ENCODE assay signal across 16 mouse cellular contexts in genomic region chr11:90586203-90586602, GRCm38 (mm10). TPM values are rescaled to one million over a fixed set of nuclear protein-coding genes. Genes with fewer than 3 reads are reported as not detected.
DNase-seq lines count a peak whose midpoint lies in the region; ATAC-seq lines count a peak whose summit lies in the region.
"Had no signal": no experiment of that assay in that cellular context is flagged by ENCODE, and none has a peak within 500 bp of the region (broad histone marks: within the 10 kb centered on the region; RNA-seq: fewer than 3 reads in every experiment).

No protein-coding gene starts in this region.

- H3K27ac ChIP-seq in heart, embryonic 10.5 days = no peak overlapping the region
- H3K27ac ChIP-seq: embryonic facial prominence, embryonic 12.5 days; heart, embryonic 13.5 days; intestine, embryonic 15.5 days; stomach, postnatal 0 days had no signal

- intact Hi-C loops in left cerebral cortex, postnatal 14 days (cut with DNase I) = no loop called here

- H3K4me1 ChIP-seq in heart, embryonic 10.5 days = no peaks in the 10 kb centered on the region
- H3K4me1 ChIP-seq: embryonic facial prominence, embryonic 12.5 days; heart, embryonic 13.5 days; intestine, embryonic 15.5 days had no signal

- H3K36me3 ChIP-seq in heart, embryonic 10.5 days = peaks cover 38% of the 10 kb centered on the region
- H3K36me3 ChIP-seq: intestine, embryonic 15.5 days had no signal

- 79% methylated on average over 8 of the region's 8 CpGs for WGBS in heart, embryonic 10.5 days

- H3K27me3 ChIP-seq in heart, embryonic 10.5 days (ENCODE audit: insufficient read depth, poor library complexity, severe bottlenecking) = no peaks in the 10 kb centered on the region
- H3K27me3 ChIP-seq: embryonic facial prominence, embryonic 12.5 days; heart, embryonic 13.5 days; intestine, embryonic 15.5 days had no signal

- peak; percentile 94 to 97 for ATAC-seq in hematopoietic stem cell, adult 5-6 weeks (replicated peaks in 1 of 2; ENCODE audit: insufficient read depth in 1 of 2, low FRiP score in 2 of 2, low TSS enrichment in 1 of 2, low read depth in 1 of 2, poor library complexity in 2 of 2, severe bottlenecking in 2 of 2)
- peak; percentile 84 for ATAC-seq in megakaryocyte, adult 5-6 weeks (ENCODE audit: poor library complexity, severe bottlenecking)
- ATAC-seq in frontal cortex, adult (ENCODE audit: low TSS enrichment) = no peak; the same call in 1 of the 2 replicates
- ATAC-seq: forebrain, embryonic 14.5 days; intestine, embryonic 15.5 days had no signal

- no peak overlapping the region for H3K4me3 ChIP-seq in heart, embryonic 10.5 days
- H3K4me3 ChIP-seq: embryonic facial prominence, embryonic 12.5 days; heart, embryonic 13.5 days; intestine, embryonic 15.5 days had no signal

- H3K9me3 ChIP-seq in heart, embryonic 10.5 days = no peaks in the 10 kb centered on the region
- H3K9me3 ChIP-seq: heart, embryonic 13.5 days; intestine, embryonic 15.5 days had no signal

- peak; percentile 41 to 61 for DNase-seq in heart, adult 9 months (ENCODE audit: low spot score in 2 of 2)
- no peak for DNase-seq in heart, embryonic 10.5 days (ENCODE audit: low spot score)
- peak; percentile 69 for DNase-seq in adrenal gland, postnatal 14 days
- DNase-seq in left cerebral cortex, postnatal 14 days (ENCODE audit: low spot score in 2 of 2) = no peak
- DNase-seq in kidney, postnatal 25 days = no peak
- DNase-seq: cerebellum, adult 8-10 months; left cerebral cortex, postnatal 4 days; right cerebral cortex, adult 18-20 months had no signal

RNA-seq across cellular contexts. Expression of gene Stxbp4, which starts 51.7 kb away (rescaled TPM):
- 16.6 and 25.3 TPM in 2 replicates for polyA plus RNA-seq in heart, embryonic 10.5 days (2016; fragmentation: Nextera tagmentation; extraction: Ambion mirVana)
- 7.4 and 8.7 TPM in 2 replicates for total RNA-seq in adrenal gland, postnatal 14 days (2021)
- 27.6 and 32.4 TPM in 2 replicates for total RNA-seq in hematopoietic stem cell, adult 5-6 weeks (2017)
- 1.7 and 2.6 TPM in 2 replicates for total RNA-seq in megakaryocyte, adult 5-6 weeks (2015)
- total RNA-seq in megakaryocyte, adult 5-6 weeks (2017) = 0.95 and 1.1 TPM in 2 replicates
- 10 to 100 TPM in 1 of 2 experiments, 1 to 10 TPM in 1; 8.8 to 10.4 TPM for total RNA-seq in left cerebral cortex, postnatal 14 days (2021)

RNA-seq across cellular contexts. Expression of gene Cox11, which starts 51.8 kb away (rescaled TPM):
- 39.4 and 48.3 TPM in 2 replicates for polyA plus RNA-seq in heart, embryonic 10.5 days (2016; fragmentation: Nextera tagmentation; extraction: Ambion mirVana)
- 23.4 and 26.0 TPM in 2 replicates for total RNA-seq in adrenal gland, postnatal 14 days (2021)
- 15.6 and 28.1 TPM in 2 replicates for total RNA-seq in hematopoietic stem cell, adult 5-6 weeks (2017)
- total RNA-seq in megakaryocyte, adult 5-6 weeks (2015) = 18.5 and 22.2 TPM in 2 replicates
- 6.4 and 11.7 TPM in 2 replicates for total RNA-seq in megakaryocyte, adult 5-6 weeks (2017)
- 10 to 100 TPM; 25.2 to 25.9 TPM for total RNA-seq in left cerebral cortex, postnatal 14 days (2021)

Comparison
In these comparisons a context has a peak if more than half of its experiments do, and no peak if none do; other contexts are left out.
1. DNase-seq: peak in heart, adult 9 months (2 of 2) and adrenal gland, postnatal 14 days (single experiment); none in heart, embryonic 10.5 days (single experiment), left cerebral cortex, postnatal 14 days (0 of 2) and kidney, postnatal 25 days (0 of 2).